Mouse (Mus musculus) ES-Bruce4 (cell line): ENCODE data around the gene AI413582.

Source experiments
- EP300 ChIP-seq: IDR thresholded peaks from 2 replicates; pipeline ENCODE4 v1.6.1; 2011; ENCODE audit warnings: low read depth, low read length; ENCODE audit not compliant: insufficient read depth
- POLR2A ChIP-seq: IDR thresholded peaks from one replicate; pipeline ENCODE4 v1.8.1; 2011; ENCODE audit warnings: low read length; ENCODE audit not compliant: insufficient read depth

DNA sequence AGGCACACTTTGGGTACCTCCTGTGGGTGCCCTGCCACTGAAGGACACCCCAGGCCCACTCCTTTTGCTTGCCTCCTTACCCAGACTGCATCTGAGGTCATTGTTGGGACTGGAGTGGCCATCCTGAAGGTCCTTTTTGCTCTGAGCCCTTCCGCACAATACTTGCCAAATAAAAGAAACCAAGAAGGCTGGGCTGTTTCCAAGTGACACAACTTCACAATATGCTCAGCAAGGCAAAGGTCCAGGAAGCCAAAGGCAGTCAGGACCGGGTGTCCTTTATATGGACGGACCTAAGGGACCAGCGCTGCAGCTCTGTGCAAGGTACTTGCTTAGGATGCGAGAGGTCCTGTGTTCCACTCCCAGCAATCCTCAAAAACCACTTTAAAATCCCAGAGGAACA is 2.7 kb upstream of the AI413582 start:
- TF ChIP-seq POLR2A (no peak), EP300 (no peak)
